Mouse (Mus musculus) hindbrain, embryonic 12.5 days (tissue): Measurements from ENCODE around the gene Cltb. TPM values are rescaled to one million over a fixed set of nuclear protein-coding genes. Genes with fewer than 3 reads are reported as not detected.
A peak's percentile ranks its signal among the peaks of the same experiment; 100 is the strongest.

Experiments used
- ATAC-seq: fragments of 200-750 bp; cut with Nextera tagmentation; 2 replicates; pipeline ENCODE4 v1.8.0; 2017; ENCODE audit warnings: moderate TSS enrichment; ENCODE audit not compliant: low FRiP score
- H3K27ac ChIP-seq: fragments of 300-500 bp; sonication (generic); 2 replicates; pipeline ENCODE4 v1.5.1; 2016; ENCODE audit warnings: mild to moderate bottlenecking
- H3K27me3 ChIP-seq: fragments of 300-500 bp; sonication (generic); 2 replicates; pipeline ENCODE4 v1.6.1; 2016; ENCODE audit warnings: mild to moderate bottlenecking
- H3K36me3 ChIP-seq: fragments of 300-500 bp; sonication (generic); 2 replicates; pipeline ENCODE4 v1.6.1; 2016; ENCODE audit warnings: mild to moderate bottlenecking
- H3K4me1 ChIP-seq: fragments of 300-500 bp; sonication (generic); 2 replicates; pipeline ENCODE4 v1.6.1; 2016
- H3K4me2 ChIP-seq: fragments of 300-500 bp; sonication (generic); replicated peaks from 2 replicates; pipeline ENCODE4 v1.6.1; 2016; ENCODE audit warnings: mild to moderate bottlenecking
- H3K4me3 ChIP-seq: fragments of 300-500 bp; sonication (generic); 2 replicates; pipeline ENCODE4 v1.5.1; 2016; ENCODE audit warnings: mild to moderate bottlenecking
- H3K9ac ChIP-seq: fragments of 300-500 bp; sonication (generic); 2 replicates; pipeline ENCODE4 v1.6.1; 2016; ENCODE audit warnings: mild to moderate bottlenecking, moderate library complexity
- H3K9me3 ChIP-seq: fragments of 300-500 bp; sonication (generic); replicated peaks from 2 replicates; pipeline ENCODE4 v1.6.1; 2016; ENCODE audit warnings: mild to moderate bottlenecking
- WGBS: fragments of 180-500 bp; shearing (Covaris S2); methylation state at CpG from one replicate; pipeline ENCODE4 v1.1.7; 2016; 5-methylcytosine and 5-hydroxymethylcytosine counted together
- polyA plus RNA-seq: library from polyadenylated mRNA; unstranded; fragments of >200 nt; fragmentation: Nextera tagmentation; extraction: Ambion mirVana; gene quantifications from 2 replicates; pipeline ENCODE4 v1.2.1, GENCODE M21; 2016

Cltb gene
- polyA plus RNA-seq, 1 experiment from 2014 or later = 58.2 TPM

GRCm38 (mm10) chr13:54589996-54590951 lies 20.9 kb downstream of the Cltb start, which contains the start of the genes Nop16 and Higd2a:
Nop16 (minus strand) TSS chr13:54590090.
Higd2a (plus strand) TSS chr13:54590207.
- H3K4me3 ChIP-seq = peak within 1 kb of the TSS; percentile 58
- H3K4me1 ChIP-seq = peaks cover 17% of the 10 kb centered on the region
- WGBS = under 1% methylated on average over 48 of the region's 51 CpGs
- peaks cover 21% of the 10 kb centered on the region for H3K36me3 ChIP-seq
- H3K27ac ChIP-seq = peak within 1 kb of the TSS; percentile 72
- H3K4me2 ChIP-seq = peak within 1 kb of the TSS; percentile 74
- H3K9me3 ChIP-seq = no peaks in the 10 kb centered on the region
- H3K27me3 ChIP-seq = no peaks in the 10 kb centered on the region
- peak; percentile 97 for ATAC-seq
- peak within 1 kb of the TSS; percentile 81 for H3K9ac ChIP-seq

- Histone ChIP-seq H3K9ac (peak overlapping the region; percentile 81), H3K4me1 (peaks cover 17% of the 10 kb centered on the region), H3K36me3 (peaks cover 28% of the 10 kb centered on the region), H3K4me3 (peak overlapping the region; percentile 58), H3K27ac (no peak overlapping the region), H3K9me3 (no peaks in the 10 kb centered on the region), H3K27me3 (no peaks in the 10 kb centered on the region), H3K4me2 (peak overlapping the region; percentile 74)
- peak; percentile 46 for ATAC-seq
- under 1% methylated on average over 24 of the region's 24 CpGs for WGBS
These were observed 21.6 kb downstream of the Cltb start for GRCm38 (mm10) chr13:54589414-54589995.

- H3K27me3 ChIP-seq = no peaks in the 10 kb centered on the region
- no peak for ATAC-seq
- no peak overlapping the region for H3K9ac ChIP-seq
- no peak overlapping the region for H3K27ac ChIP-seq
- 94% methylated on average over 11 of the region's 11 CpGs for WGBS
- H3K4me2 ChIP-seq = no peak overlapping the region
- H3K4me3 ChIP-seq = no peak overlapping the region
- no peaks in the 10 kb centered on the region for H3K9me3 ChIP-seq
- peaks cover 6% of the 10 kb centered on the region for H3K4me1 ChIP-seq
- peaks cover 62% of the 10 kb centered on the region for H3K36me3 ChIP-seq
These were observed 25.3 kb downstream of the Cltb start for GRCm38 (mm10) chr13:54585831-54586230.

- WGBS = 91% methylated on average over 5 of the region's 5 CpGs
- H3K36me3 ChIP-seq = peaks cover 86% of the 10 kb centered on the region
These were observed 28.3 kb downstream of the Cltb start for GRCm38 (mm10) chr13:54582860-54583259.

GRCm38 (mm10) chr13:54582126-54582525 lies 29.0 kb downstream of the Cltb start:
- no peaks in the 10 kb centered on the region for H3K27me3 ChIP-seq
- H3K9ac ChIP-seq = no peak overlapping the region
- no peak overlapping the region for H3K4me2 ChIP-seq
- WGBS = 77% methylated on average over 10 of the region's 10 CpGs
- no peak for ATAC-seq
- H3K4me1 ChIP-seq = peaks cover 6% of the 10 kb centered on the region
- H3K27ac ChIP-seq = peak overlapping the region; percentile 5; the same call in 1 of the 2 replicates
- H3K4me3 ChIP-seq = no peak overlapping the region
- peaks cover 87% of the 10 kb centered on the region for H3K36me3 ChIP-seq
- no peaks in the 10 kb centered on the region for H3K9me3 ChIP-seq

More at GRCm38 (mm10) chr13:54582860-54583259, 28.3 kb downstream of the Cltb start:
- Histone ChIP-seq H3K27me3 (no peaks in the 10 kb centered on the region), H3K4me3 (no peak overlapping the region), H3K9ac (no peak overlapping the region), H3K4me1 (peaks cover 5% of the 10 kb centered on the region), H3K4me2 (no peak overlapping the region), H3K9me3 (no peaks in the 10 kb centered on the region), H3K27ac (no peak overlapping the region)
- ATAC-seq = no peak

GRCm38 (mm10) chr13:54581385-54581784 lies 29.8 kb downstream of the Cltb start:
- no peak for ATAC-seq
- no peak overlapping the region for H3K4me2 ChIP-seq
- H3K27me3 ChIP-seq = no peaks in the 10 kb centered on the region
- H3K4me1 ChIP-seq = peaks cover 12% of the 10 kb centered on the region
- H3K9me3 ChIP-seq = no peaks in the 10 kb centered on the region
- no peak overlapping the region for H3K9ac ChIP-seq
- H3K36me3 ChIP-seq = peaks cover 82% of the 10 kb centered on the region
- no peak overlapping the region for H3K4me3 ChIP-seq
- no peak overlapping the region for H3K27ac ChIP-seq
- 90% methylated on average over 2 of the region's 2 CpGs for WGBS

- ATAC-seq = no peak
- H3K27me3 ChIP-seq = peaks cover 10% of the 10 kb centered on the region
- H3K4me2 ChIP-seq = no peak overlapping the region
- H3K9ac ChIP-seq = no peak overlapping the region; the same call in 1 of the 2 replicates
- H3K36me3 ChIP-seq = peaks cover 50% of the 10 kb centered on the region
- peaks cover 26% of the 10 kb centered on the region for H3K4me1 ChIP-seq
- WGBS = 80% methylated on average over 21 of the region's 21 CpGs
- no peaks in the 10 kb centered on the region for H3K9me3 ChIP-seq
- H3K27ac ChIP-seq = no peak overlapping the region
- no peak overlapping the region for H3K4me3 ChIP-seq
These were observed 33.3 kb downstream of the Cltb start for GRCm38 (mm10) chr13:54577652-54578507.

GRCm38 (mm10) chr13:54575489-54575888 lies 35.7 kb downstream of the Cltb start:
- peak; percentile 32; the same call in 1 of the 2 replicates for ATAC-seq
- peaks cover 26% of the 10 kb centered on the region for H3K4me1 ChIP-seq
- peaks cover 28% of the 10 kb centered on the region for H3K36me3 ChIP-seq
- peak overlapping the region; percentile 92 for H3K4me2 ChIP-seq
- no peaks in the 10 kb centered on the region for H3K9me3 ChIP-seq
- H3K27ac ChIP-seq = peak overlapping the region; percentile 89; the same call in 1 of the 2 replicates
- H3K9ac ChIP-seq = peak overlapping the region; percentile 95
- peaks cover 15% of the 10 kb centered on the region for H3K27me3 ChIP-seq
- WGBS = 3% methylated on average over 19 of the region's 19 CpGs
- peak overlapping the region; percentile 89 for H3K4me3 ChIP-seq

GRCm38 (mm10) chr13:54574854-54575481 lies 36.2 kb downstream of the Cltb start, which contains the start of gene Arl10:
Arl10 (plus strand) TSS chr13:54575015.
- WGBS = under 1% methylated on average over 53 of the region's 55 CpGs
- Histone ChIP-seq H3K27me3 (peaks cover 15% of the 10 kb centered on the region), H3K27ac (peak within 1 kb of the TSS; percentile 89), H3K9ac (peak within 1 kb of the TSS; percentile 95), H3K4me3 (peak within 1 kb of the TSS; percentile 89), H3K9me3 (no peaks in the 10 kb centered on the region), H3K4me1 (peaks cover 26% of the 10 kb centered on the region), H3K4me2 (peak within 1 kb of the TSS; percentile 92), H3K36me3 (peaks cover 24% of the 10 kb centered on the region)
- peak; percentile 90 for ATAC-seq

- Histone ChIP-seq H3K4me2 (no peak overlapping the region), H3K9me3 (no peaks in the 10 kb centered on the region), H3K9ac (no peak overlapping the region), H3K27me3 (peaks cover 15% of the 10 kb centered on the region), H3K36me3 (peaks cover 4% of the 10 kb centered on the region; the same call in 1 of the 2 replicates), H3K4me1 (peaks cover 20% of the 10 kb centered on the region), H3K4me3 (no peak overlapping the region), H3K27ac (no peak overlapping the region)
- ATAC-seq = no peak
- 85% methylated on average over 4 of the region's 4 CpGs for WGBS
These were observed 38.5 kb downstream of the Cltb start for GRCm38 (mm10) chr13:54572621-54573020.

- H3K9ac ChIP-seq = no peak overlapping the region
- no peak overlapping the region for H3K4me2 ChIP-seq
- H3K4me3 ChIP-seq = no peak overlapping the region
- peaks cover 15% of the 10 kb centered on the region for H3K4me1 ChIP-seq
- WGBS = 49% methylated on average over 2 of the region's 2 CpGs
- H3K27ac ChIP-seq = no peak overlapping the region
- H3K27me3 ChIP-seq = peaks cover 15% of the 10 kb centered on the region
- no peak for ATAC-seq
- no peaks in the 10 kb centered on the region for H3K36me3 ChIP-seq
- H3K9me3 ChIP-seq = no peaks in the 10 kb centered on the region
These were observed 39.5 kb downstream of the Cltb start for GRCm38 (mm10) chr13:54571637-54572036.
